11 mouse cellular contexts compared by ENCODE assay signal in genomic region chr1:91055744-91056143, GRCm38 (mm10). TPM values are rescaled to one million over a fixed set of nuclear protein-coding genes. Genes with fewer than 3 reads are reported as not detected.
DNase-seq lines count a peak whose midpoint lies in the region; ATAC-seq and TF ChIP-seq lines count a peak whose summit lies in the region.
"Had no signal": no experiment of that assay in that cellular context is flagged by ENCODE, and none has a peak within 500 bp of the region (broad histone marks: within the 10 kb centered on the region; RNA-seq: fewer than 3 reads in every experiment).

No protein-coding gene starts in this region.

- no peak for DNase-seq in kidney, postnatal 10 days
- DNase-seq in CH12.LX (ENCODE audit: extremely low read depth) = no peak
- DNase-seq in liver, postnatal 0 days = no peak
- DNase-seq in right cerebral cortex, adult 2 months (ENCODE audit: low spot score in 2 of 2) = no peak
- DNase-seq in midbrain, embryonic 14.5 days = no peak
- DNase-seq: gastrocnemius, postnatal 14 days; right cerebral cortex, postnatal 25 days had no signal

- no peak overlapping the region for H3K9ac ChIP-seq in kidney, embryonic 16.5 days (replicated peaks; ENCODE audit: low read length)
- peak overlapping the region; percentile 64; the same call in 1 of the 2 replicates for H3K9ac ChIP-seq in CH12.LX (ENCODE audit: insufficient read depth, low read depth)
- peak overlapping the region; percentile 70; the same call in 1 of the 2 replicates for H3K9ac ChIP-seq in liver, postnatal 0 days (replicated peaks)
- no peak overlapping the region for H3K9ac ChIP-seq in midbrain, embryonic 14.5 days (replicated peaks; ENCODE audit: low read length)
- H3K9ac ChIP-seq: midbrain, embryonic 12.5 days had no signal

- peak overlapping the region; percentile 78 for H3K4me2 ChIP-seq in kidney, embryonic 16.5 days (replicated peaks; ENCODE audit: low read depth, low read length)
- peak overlapping the region; percentile 98 for H3K4me2 ChIP-seq in CH12.LX (ENCODE audit: insufficient read depth, low read depth, poor library complexity, severe bottlenecking)
- peak overlapping the region; percentile 85 for H3K4me2 ChIP-seq in liver, postnatal 0 days (ENCODE audit: low read depth, low read length)
- no peak overlapping the region for H3K4me2 ChIP-seq in midbrain, embryonic 14.5 days (ENCODE audit: low read length)
- H3K4me2 ChIP-seq: midbrain, embryonic 12.5 days had no signal

- no peaks in the 10 kb centered on the region for H3K27me3 ChIP-seq in kidney, embryonic 16.5 days (ENCODE audit: insufficient read depth, low read length)
- H3K27me3 ChIP-seq in CH12.LX (replicated peaks) = no peaks in the 10 kb centered on the region
- no peaks in the 10 kb centered on the region for H3K27me3 ChIP-seq in liver, postnatal 0 days (ENCODE audit: insufficient read depth, low read length)
- H3K27me3 ChIP-seq in midbrain, embryonic 14.5 days (ENCODE audit: control insufficient read depth, insufficient read depth, low read length) = peaks cover 12% of the 10 kb centered on the region; the same call in 1 of the 2 replicates

- H3K27ac ChIP-seq in kidney, embryonic 16.5 days (ENCODE audit: low read length) = peak overlapping the region; percentile 91; the same call in 1 of the 2 replicates
- H3K27ac ChIP-seq in CH12.LX (ENCODE audit: insufficient read depth, low read depth) = peak overlapping the region; percentile 61
- H3K27ac ChIP-seq in bone marrow macrophage, adult 2 months (ENCODE audit: insufficient read depth, low read depth, low read length) = peak overlapping the region; percentile 64
- H3K27ac ChIP-seq in liver, postnatal 0 days (ENCODE audit: low read depth) = peak overlapping the region; percentile 98
- no peak overlapping the region for H3K27ac ChIP-seq in midbrain, embryonic 14.5 days (replicated peaks; ENCODE audit: low read depth, low read length)
- H3K27ac ChIP-seq: midbrain, embryonic 12.5 days had no signal

- peak overlapping the region; percentile 62; the same call in 1 of the 2 replicates for H3K4me3 ChIP-seq in kidney, embryonic 16.5 days (ENCODE audit: low read length)
- peak overlapping the region; percentile 19 to 85 (median 66) for H3K4me3 ChIP-seq in CH12.LX (replicated peaks in 1 of 3; ENCODE audit: low read depth in 2 of 3, low read length in 2 of 3, poor library complexity in 1 of 3)
- H3K4me3 ChIP-seq in bone marrow macrophage, adult 2 months (ENCODE audit: insufficient read depth, low read length) = peak overlapping the region; percentile 51
- H3K4me3 ChIP-seq in liver, postnatal 0 days (ENCODE audit: low read depth, low read length) = peak overlapping the region; percentile 60
- H3K4me3 ChIP-seq in midbrain, embryonic 14.5 days (replicated peaks; ENCODE audit: low read depth, low read length) = no peak overlapping the region
- H3K4me3 ChIP-seq: midbrain, embryonic 12.5 days had no signal

- no peak for TF ChIP-seq EP300 in CH12.LX (IDR thresholded peaks at IDR 0.05; ENCODE audit: low read length)
- no peak for TF ChIP-seq EP300 in liver, postnatal 0 days (IDR thresholded peaks at IDR 0.05; ENCODE audit: low read depth)

- no peak for TF ChIP-seq RAD21 in CH12.LX (IDR thresholded peaks at IDR 0.05; ENCODE audit: low read depth, low read length)

- WGBS in kidney, embryonic 16.5 days = 68% methylated on average over 9 of the region's 9 CpGs
- 52% methylated on average over 9 of the region's 9 CpGs for WGBS in liver, postnatal 0 days (ENCODE audit: insufficient replicate concordance)
- 76% methylated on average over 9 of the region's 9 CpGs for WGBS in midbrain, embryonic 14.5 days

- in situ Hi-C loops in CH12.LX (cut with MboI; ENCODE audit: low pct_ligation_motif_present, low pct_unique_long_range_greater_than_20kb, low sequenced_read_pairs) = no loop called here

- peaks cover 66% of the 10 kb centered on the region for H3K79me2 ChIP-seq in CH12.LX (replicated peaks; ENCODE audit: control insufficient read depth, extremely low read depth, insufficient read depth, poor library complexity, severe bottlenecking)

- TF ChIP-seq POLR2A in CH12.LX (IDR thresholded peaks at IDR 0.05; ENCODE audit: low read depth, low read length) = no peak
- no peak for TF ChIP-seq POLR2A in bone marrow macrophage, adult 2 months (IDR thresholded peaks at IDR 0.05; ENCODE audit: borderline replicate concordance, low read depth, low read length)

- no peak for TF ChIP-seq CTCF in CH12.LX (conservative IDR thresholded peaks at IDR 0.05 in 1 of 2, IDR thresholded peaks at IDR 0.05 in 1 of 2; ENCODE audit: low read depth in 2 of 2, low read length in 2 of 2)
- no peak for TF ChIP-seq CTCF in bone marrow macrophage, adult 2 months (IDR thresholded peaks at IDR 0.05; ENCODE audit: low read depth, low read length)
- TF ChIP-seq CTCF in liver, postnatal 0 days (IDR thresholded peaks at IDR 0.05; ENCODE audit: low read depth) = no peak

- dilution Hi-C loops in CH12.LX (cut with MboI; ENCODE audit: extremely low pct_ligation_motif_present, extremely low pct_unique_long_range_greater_than_20kb, low sequenced_read_pairs) = no loop called here

- H3K9me3 ChIP-seq in kidney, embryonic 16.5 days (ENCODE audit: low read length) = no peaks in the 10 kb centered on the region
- H3K9me3 ChIP-seq in CH12.LX (replicated peaks; ENCODE audit: low read length) = no peaks in the 10 kb centered on the region
- H3K9me3 ChIP-seq in liver, postnatal 0 days (ENCODE audit: low read length) = no peaks in the 10 kb centered on the region
- no peaks in the 10 kb centered on the region for H3K9me3 ChIP-seq in midbrain, embryonic 14.5 days (ENCODE audit: control insufficient read depth, low read length)
- H3K9me3 ChIP-seq: midbrain, embryonic 12.5 days had no signal

- no peaks in the 10 kb centered on the region for H3K36me3 ChIP-seq in kidney, embryonic 16.5 days (ENCODE audit: insufficient read depth, low read length)
- H3K36me3 ChIP-seq in CH12.LX (replicated peaks in 1 of 2; ENCODE audit: control insufficient read depth in 1 of 2, insufficient read depth in 1 of 2, low read length in 1 of 2) = peaks cover 0 to 7% of the 10 kb centered on the region in 2 experiments
- H3K36me3 ChIP-seq in liver, postnatal 0 days (replicated peaks; ENCODE audit: insufficient read depth, low read length) = no peaks in the 10 kb centered on the region; the same call in 1 of the 2 replicates
- H3K36me3 ChIP-seq in midbrain, embryonic 14.5 days (ENCODE audit: control insufficient read depth, insufficient read depth, low read length) = no peaks in the 10 kb centered on the region
- H3K36me3 ChIP-seq: midbrain, embryonic 12.5 days had no signal

- ATAC-seq in kidney, embryonic 16.5 days (ENCODE audit: low FRiP score, low TSS enrichment) = no peak
- no peak for ATAC-seq in liver, postnatal 0 days
- ATAC-seq in midbrain, embryonic 14.5 days (ENCODE audit: low FRiP score, low TSS enrichment) = no peak
- ATAC-seq in inflammation-experienced regulatory T-cells, adult 6 months = no peak

- H3K4me1 ChIP-seq in kidney, embryonic 16.5 days (ENCODE audit: insufficient read depth, low read length) = peaks cover 72% of the 10 kb centered on the region
- peaks cover 24 to 51% of the 10 kb centered on the region in 2 experiments for H3K4me1 ChIP-seq in CH12.LX (ENCODE audit: control insufficient read depth in 1 of 2, insufficient read depth in 2 of 2)
- H3K4me1 ChIP-seq in bone marrow macrophage, adult 2 months (ENCODE audit: control insufficient read depth, insufficient read depth, low read length) = peaks cover 35% of the 10 kb centered on the region
- peaks cover 56% of the 10 kb centered on the region for H3K4me1 ChIP-seq in liver, postnatal 0 days (ENCODE audit: insufficient read depth)
- peaks cover 15% of the 10 kb centered on the region for H3K4me1 ChIP-seq in midbrain, embryonic 14.5 days (ENCODE audit: control insufficient read depth, insufficient read depth, low read length)

TF ChIP-seq in CH12.LX, 34 proteins besides CTCF, POLR2A, EP300 and RAD21:
- peak; percentile 52; the same call in 1 of the 2 replicates for TF ChIP-seq MYC (IDR thresholded peaks at IDR 0.05; ENCODE audit: low read depth, low read length)
- no peak for TF ChIP-seq KAT2A (IDR thresholded peaks at IDR 0.05; ENCODE audit: insufficient replicate concordance, low read length)
- TF ChIP-seq MXI1 (IDR thresholded peaks at IDR 0.05; ENCODE audit: low read depth, low read length) = peak; percentile 76; the same call in 1 of the 2 replicates
- 0 out of 2 replicates have a peak, but pooled peaks have one; percentile 26 for TF ChIP-seq USF1 (IDR thresholded peaks at IDR 0.05; ENCODE audit: low read depth, low read length)
- TF ChIP-seq IRF4 (IDR thresholded peaks at IDR 0.05; ENCODE audit: low read depth, low read length) = no peak
- TF ChIP-seq MAX (IDR thresholded peaks at IDR 0.05; ENCODE audit: low read length) = peak; percentile 91

RNA-seq across cellular contexts. Expression of gene Lrrfip1, which starts 57.2 kb away (rescaled TPM):
- 45.9 and 50.8 TPM in 2 replicates for polyA plus RNA-seq in kidney, embryonic 16.5 days (2015; fragmentation: Nextera tagmentation; extraction: Ambion mirVana)
- total RNA-seq in CH12.LX (2012; rRNA removed) = 19.1 and 22.8 TPM in 2 replicates
- 16.9 and 17.2 TPM in 2 replicates for total RNA-seq in CH12.LX (2014; rRNA removed)
- polyA plus RNA-seq in CH12.LX (2012; ENCODE audit: insufficient read length, low read depth) = 30.5 and 31.7 TPM in 2 replicates
- polyA plus RNA-seq in bone marrow macrophage, adult 2 months (2012; ENCODE audit: insufficient read depth, insufficient read length, missing spikeins) = 98.5 and 98.7 TPM in 2 replicates
- 21.9 and 22.7 TPM in 2 replicates for polyA plus RNA-seq in liver, postnatal 0 days (2015; fragmentation: Nextera tagmentation; extraction: Ambion mirVana)
- 30.1 and 32.1 TPM in 2 replicates for polyA plus RNA-seq in midbrain, embryonic 14.5 days (2014; fragmentation: Nextera tagmentation; extraction: Ambion mirVana)
- 100 to 1,000 TPM; 200 to 230 (median 201) TPM for polyA plus RNA-seq in inflammation-experienced regulatory T-cells, adult 6 months (2017; shearing (Covaris generic))

Comparison
In these comparisons a context has a peak if more than half of its experiments do, and no peak if none do; other contexts are left out.
1. H3K9ac ChIP-seq: peak in CH12.LX (single experiment) and liver, postnatal 0 days (single experiment); none in kidney, embryonic 16.5 days (single experiment) and midbrain, embryonic 14.5 days (single experiment).